ENCODE assay signal across 18 mouse cellular contexts in the genomic region with DNA sequence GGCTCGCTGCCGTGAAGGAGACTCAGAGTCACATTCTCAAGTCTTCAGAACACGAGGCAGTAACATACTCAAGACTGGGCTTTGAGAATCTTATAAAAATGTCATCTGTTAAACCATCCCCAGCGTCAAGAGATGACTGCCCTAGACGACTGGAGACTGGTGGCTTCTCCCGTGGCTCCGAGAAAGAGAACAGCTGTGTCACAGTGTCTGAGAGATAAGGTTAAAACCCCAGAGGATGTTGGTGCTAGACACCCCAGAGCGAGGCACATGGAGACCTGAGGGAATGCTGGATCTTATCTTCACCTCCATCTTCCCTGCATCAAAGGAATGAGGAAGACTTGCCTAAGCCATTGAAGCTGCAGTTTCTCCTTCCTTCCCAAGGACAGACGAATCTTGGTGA. TPM values are rescaled to one million over a fixed set of nuclear protein-coding genes. Genes with fewer than 3 reads are reported as not detected.
DNase-seq lines count a peak whose midpoint lies in the region; ATAC-seq and TF ChIP-seq lines count a peak whose summit lies in the region.
"Had no signal": no experiment of that assay in that cellular context is flagged by ENCODE, and none has a peak within 500 bp of the region (broad histone marks: within the 10 kb centered on the region; RNA-seq: fewer than 3 reads in every experiment).

No protein-coding gene starts in this region.

- peaks cover 62% of the 10 kb centered on the region for H3K4me1 ChIP-seq in megakaryocyte, embryonic 14.5 days
- peaks cover 24% of the 10 kb centered on the region for H3K4me1 ChIP-seq in E14TG2a.4 (replicated peaks; ENCODE audit: low read depth, low read length)
- H3K4me1 ChIP-seq: hindbrain, embryonic 15.5 days had no signal

- TF ChIP-seq CTCF in E14TG2a.4 (conservative IDR thresholded peaks at IDR 0.05; ENCODE audit: low read length), result no peak

- H3K9me3 ChIP-seq in megakaryocyte, embryonic 14.5 days, result no peaks in the 10 kb centered on the region
- H3K9me3 ChIP-seq in E14TG2a.4 (ENCODE audit: low read length), result no peaks in the 10 kb centered on the region
- H3K9me3 ChIP-seq: embryonic facial prominence, embryonic 10.5 days; forebrain, embryonic 13.5 days; hindbrain, embryonic 15.5 days had no signal

- peaks cover 4% of the 10 kb centered on the region for H3K27me3 ChIP-seq in megakaryocyte, embryonic 14.5 days (replicated peaks)
- H3K27me3 ChIP-seq in E14TG2a.4 (ENCODE audit: insufficient read depth, low read length), result no peaks in the 10 kb centered on the region
- H3K27me3 ChIP-seq: forebrain, embryonic 13.5 days; hindbrain, embryonic 15.5 days had no signal

- no peak; the same call in 1 of the 2 replicates for ATAC-seq in megakaryocyte, adult 5-6 weeks (ENCODE audit: poor library complexity, severe bottlenecking)
- ATAC-seq: forebrain, embryonic 13.5 days; forebrain, postnatal 0 days had no signal

- peak; percentile 7 for DNase-seq in MEL-GATA-1-ER (ENCODE audit: extremely low read depth, low read depth)
- peak; percentile 32 for DNase-seq in naive thymus-derived CD4-positive, alpha-beta T cell, adult 2 months (ENCODE audit: low read depth)
- DNase-seq in heart, postnatal 10 days, result no peak
- DNase-seq: adrenal gland, adult 2 months; adrenal gland, postnatal 25 days; cerebellum, adult 18-20 months; cerebellum, adult 9-11 months; cerebellum, postnatal 36 days; forebrain, postnatal 0 days; gastrocnemius, postnatal 14 days; heart, adult 2 months; heart, postnatal 36 days had no signal

- H3K4me3 ChIP-seq in megakaryocyte, embryonic 14.5 days (replicated peaks), result peak overlapping the region; percentile 81
- H3K4me3 ChIP-seq in E14TG2a.4 (replicated peaks; ENCODE audit: low read length), result peak overlapping the region; percentile 41; the same call in 1 of the 2 replicates
- H3K4me3 ChIP-seq: embryonic facial prominence, embryonic 10.5 days; forebrain, embryonic 13.5 days; heart, adult 2 months; hindbrain, embryonic 15.5 days had no signal

- peaks cover 34% of the 10 kb centered on the region for H3K36me3 ChIP-seq in megakaryocyte, embryonic 14.5 days (replicated peaks; ENCODE audit: low read length)
- peaks cover 35% of the 10 kb centered on the region for H3K36me3 ChIP-seq in E14TG2a.4 (ENCODE audit: insufficient read depth, low read length)

- intact Hi-C loops in heart, postnatal 10 days (cut with DNase I), result no loop called here

RNA-seq across cellular contexts. Expression of a gene that starts 23.2 kb away (rescaled TPM):
- polyA plus RNA-seq in megakaryocyte, embryonic 14.5 days (2012; ENCODE audit: insufficient read depth, low replicate concordance), result 0.35 and 0.88 TPM in 2 replicates
- 1.1 and 1.8 TPM in 2 replicates for total RNA-seq in megakaryocyte, adult 5-6 weeks (2015)
- 1.7 and 1.8 TPM in 2 replicates for total RNA-seq in megakaryocyte, adult 5-6 weeks (2017)
- 1 to 10 TPM; 5.4 to 9.4 TPM for total RNA-seq in heart, postnatal 10 days (2021)

Comparison
In these comparisons a context has a peak if more than half of its experiments do, and no peak if none do; other contexts are left out.
1. DNase-seq: peak in MEL-GATA-1-ER (single experiment) and naive thymus-derived CD4-positive, alpha-beta T cell, adult 2 months (single experiment); none in heart, postnatal 10 days (0 of 2).